Mouse (Mus musculus): ENCODE measurements at regions not wholly inside any gene's neighbourhood (a gene's known extent, or its start where the extent isn't known, plus 50 kb on each side); places are given as distances from the start of the nearest gene placed in this dataset.
"Not testable (repeated sequence)": the region's sequence is repeated elsewhere in the genome, so short reads cannot be mapped to it uniquely, and the experiment has no call there.

GRCm38 (mm10) chr1:112486046-112486445, 621.3 kb upstream of the Dsel start:
- H3K4me3 ChIP-seq (ENCODE audit: low read depth, low read length); H3K9ac ChIP-seq (ENCODE audit: low read depth, low read length); H3K4me1 ChIP-seq (ENCODE audit: control insufficient read depth, insufficient read depth, low read length); H3K27me3 ChIP-seq (ENCODE audit: control insufficient read depth, insufficient read depth, low read length); ATAC-seq (replicated peaks; ENCODE audit: insufficient number of reproducible peaks, low FRiP score, low TSS enrichment); H3K4me2 ChIP-seq; H3K27ac ChIP-seq (ENCODE audit: low read depth, low read length); H3K9me3 ChIP-seq (replicated peaks; ENCODE audit: control insufficient read depth, low read length); H3K36me3 ChIP-seq (ENCODE audit: control insufficient read depth, insufficient read depth, low read length): not testable (repeated sequence)
- 79% methylated on average over 5 of the region's 5 CpGs for WGBS (ENCODE audit: insufficient replicate concordance)

- H3K4me3 ChIP-seq (ENCODE audit: low read depth, low read length), result no peak overlapping the region
Observed at GRCm38 (mm10) chr1:112456047-112456446, 591.3 kb upstream of the Dsel start.

GRCm38 (mm10) chr1:112452390-112452789, 587.7 kb upstream of the Dsel start:
- Histone ChIP-seq H3K27ac (ENCODE audit: low read depth, low read length) (no peak overlapping the region), H3K27me3 (ENCODE audit: control insufficient read depth, insufficient read depth, low read length) (no peaks in the 10 kb centered on the region), H3K4me2 (no peak overlapping the region), H3K9ac (ENCODE audit: low read depth, low read length) (no peak overlapping the region), H3K36me3 (ENCODE audit: control insufficient read depth, insufficient read depth, low read length) (no peaks in the 10 kb centered on the region), H3K4me1 (ENCODE audit: control insufficient read depth, insufficient read depth, low read length) (no peaks in the 10 kb centered on the region), H3K9me3 (replicated peaks; ENCODE audit: control insufficient read depth, low read length) (no peaks in the 10 kb centered on the region), H3K4me3 (ENCODE audit: low read depth, low read length) (no peak overlapping the region)
- ATAC-seq (replicated peaks; ENCODE audit: insufficient number of reproducible peaks, low FRiP score, low TSS enrichment), result no peak

More at GRCm38 (mm10) chr1:112456047-112456446, 591.3 kb upstream of the Dsel start:
- ATAC-seq (replicated peaks; ENCODE audit: insufficient number of reproducible peaks, low FRiP score, low TSS enrichment), result no peak; the same call in 1 of the 2 replicates
- H3K36me3 ChIP-seq (ENCODE audit: control insufficient read depth, insufficient read depth, low read length), result no peaks in the 10 kb centered on the region
- 31% methylated on average over 11 of the region's 11 CpGs for WGBS (ENCODE audit: insufficient replicate concordance)
- no peak overlapping the region for H3K4me2 ChIP-seq
- no peaks in the 10 kb centered on the region for H3K4me1 ChIP-seq (ENCODE audit: control insufficient read depth, insufficient read depth, low read length)
- no peaks in the 10 kb centered on the region for H3K27me3 ChIP-seq (ENCODE audit: control insufficient read depth, insufficient read depth, low read length)
- H3K27ac ChIP-seq (ENCODE audit: low read depth, low read length), result no peak overlapping the region
- no peak overlapping the region for H3K9ac ChIP-seq (ENCODE audit: low read depth, low read length)
- no peaks in the 10 kb centered on the region for H3K9me3 ChIP-seq (replicated peaks; ENCODE audit: control insufficient read depth, low read length)

GRCm38 (mm10) chr1:112451622-112452021, 586.9 kb upstream of the Dsel start:
- Histone ChIP-seq H3K27me3 (ENCODE audit: control insufficient read depth, insufficient read depth, low read length) (no peaks in the 10 kb centered on the region), H3K9me3 (replicated peaks; ENCODE audit: control insufficient read depth, low read length) (no peaks in the 10 kb centered on the region), H3K9ac (ENCODE audit: low read depth, low read length) (no peak overlapping the region), H3K4me2 (no peak overlapping the region), H3K27ac (ENCODE audit: low read depth, low read length) (no peak overlapping the region), H3K4me1 (ENCODE audit: control insufficient read depth, insufficient read depth, low read length) (no peaks in the 10 kb centered on the region), H3K36me3 (ENCODE audit: control insufficient read depth, insufficient read depth, low read length) (no peaks in the 10 kb centered on the region), H3K4me3 (ENCODE audit: low read depth, low read length) (no peak overlapping the region)
- no peak for ATAC-seq (replicated peaks; ENCODE audit: insufficient number of reproducible peaks, low FRiP score, low TSS enrichment)
- WGBS (ENCODE audit: insufficient replicate concordance), result 30% methylated on average over 2 of the region's 2 CpGs

GRCm38 (mm10) chr1:112439109-112439508, 574.4 kb upstream of the Dsel start:
- Histone ChIP-seq H3K9me3 (replicated peaks; ENCODE audit: control insufficient read depth, low read length) (no peaks in the 10 kb centered on the region), H3K36me3 (ENCODE audit: control insufficient read depth, insufficient read depth, low read length) (no peaks in the 10 kb centered on the region), H3K27ac (ENCODE audit: low read depth, low read length) (no peak overlapping the region), H3K9ac (ENCODE audit: low read depth, low read length) (no peak overlapping the region), H3K4me2 (no peak overlapping the region), H3K4me3 (ENCODE audit: low read depth, low read length) (no peak overlapping the region), H3K4me1 (ENCODE audit: control insufficient read depth, insufficient read depth, low read length) (no peaks in the 10 kb centered on the region), H3K27me3 (ENCODE audit: control insufficient read depth, insufficient read depth, low read length) (no peaks in the 10 kb centered on the region)
- no peak for ATAC-seq (replicated peaks; ENCODE audit: insufficient number of reproducible peaks, low FRiP score, low TSS enrichment)
- 51% methylated on average over 2 of the region's 2 CpGs for WGBS (ENCODE audit: insufficient replicate concordance)

- no peak overlapping the region for H3K9ac ChIP-seq (ENCODE audit: low read depth, low read length)
Observed at GRCm38 (mm10) chr1:112416350-112417083, 551.8 kb upstream of the Dsel start.

GRCm38 (mm10) chr1:112388807-112389206, 524.1 kb upstream of the Dsel start:
- Histone ChIP-seq H3K9ac (ENCODE audit: low read depth, low read length) (no peak overlapping the region), H3K4me3 (ENCODE audit: low read depth, low read length) (no peak overlapping the region), H3K4me2 (no peak overlapping the region), H3K27me3 (ENCODE audit: control insufficient read depth, insufficient read depth, low read length) (no peaks in the 10 kb centered on the region), H3K4me1 (ENCODE audit: control insufficient read depth, insufficient read depth, low read length) (no peaks in the 10 kb centered on the region), H3K9me3 (replicated peaks; ENCODE audit: control insufficient read depth, low read length) (no peaks in the 10 kb centered on the region), H3K27ac (ENCODE audit: low read depth, low read length) (no peak overlapping the region), H3K36me3 (ENCODE audit: control insufficient read depth, insufficient read depth, low read length) (no peaks in the 10 kb centered on the region)
- ATAC-seq (replicated peaks; ENCODE audit: insufficient number of reproducible peaks, low FRiP score, low TSS enrichment), result no peak
- 37% methylated on average over 3 of the region's 3 CpGs for WGBS (ENCODE audit: insufficient replicate concordance)

More at GRCm38 (mm10) chr1:112416350-112417083, 551.8 kb upstream of the Dsel start:
- H3K4me1 ChIP-seq (ENCODE audit: control insufficient read depth, insufficient read depth, low read length), result no peaks in the 10 kb centered on the region; the same call in 1 of the 2 replicates
- H3K9me3 ChIP-seq (replicated peaks; ENCODE audit: control insufficient read depth, low read length), result no peaks in the 10 kb centered on the region
- no peak for ATAC-seq (replicated peaks; ENCODE audit: insufficient number of reproducible peaks, low FRiP score, low TSS enrichment)
- no peak overlapping the region for H3K27ac ChIP-seq (ENCODE audit: low read depth, low read length)
- H3K27me3 ChIP-seq (ENCODE audit: control insufficient read depth, insufficient read depth, low read length), result peaks cover 5% of the 10 kb centered on the region
- peak overlapping the region; percentile 29 for H3K4me3 ChIP-seq (ENCODE audit: low read depth, low read length)
- H3K36me3 ChIP-seq (ENCODE audit: control insufficient read depth, insufficient read depth, low read length), result no peaks in the 10 kb centered on the region
- 6% methylated on average over 37 of the region's 37 CpGs for WGBS (ENCODE audit: insufficient replicate concordance)
- H3K4me2 ChIP-seq, result peak overlapping the region; percentile 75

GRCm38 (mm10) chr1:112384015-112384414, 519.3 kb upstream of the Dsel start:
- no peak for ATAC-seq (replicated peaks; ENCODE audit: insufficient number of reproducible peaks, low FRiP score, low TSS enrichment)
- Histone ChIP-seq H3K36me3 (ENCODE audit: control insufficient read depth, insufficient read depth, low read length) (no peaks in the 10 kb centered on the region), H3K9ac (ENCODE audit: low read depth, low read length) (no peak overlapping the region), H3K9me3 (replicated peaks; ENCODE audit: control insufficient read depth, low read length) (no peaks in the 10 kb centered on the region), H3K27ac (ENCODE audit: low read depth, low read length) (no peak overlapping the region), H3K4me2 (no peak overlapping the region), H3K27me3 (ENCODE audit: control insufficient read depth, insufficient read depth, low read length) (no peaks in the 10 kb centered on the region), H3K4me3 (ENCODE audit: low read depth, low read length) (no peak overlapping the region), H3K4me1 (ENCODE audit: control insufficient read depth, insufficient read depth, low read length) (no peaks in the 10 kb centered on the region)
- WGBS (ENCODE audit: insufficient replicate concordance), result 50% methylated on average over 1 of the region's 1 CpGs

GRCm38 (mm10) chr1:112379651-112380264, 515.0 kb upstream of the Dsel start:
- WGBS (ENCODE audit: insufficient replicate concordance), result 13% methylated on average over 2 of the region's 2 CpGs
- no peak for ATAC-seq (replicated peaks; ENCODE audit: insufficient number of reproducible peaks, low FRiP score, low TSS enrichment)
- H3K27ac ChIP-seq (ENCODE audit: low read depth, low read length), result no peak overlapping the region
- no peaks in the 10 kb centered on the region for H3K27me3 ChIP-seq (ENCODE audit: control insufficient read depth, insufficient read depth, low read length)
- H3K9ac ChIP-seq (ENCODE audit: low read depth, low read length), result no peak overlapping the region
- no peak overlapping the region for H3K4me2 ChIP-seq
- no peaks in the 10 kb centered on the region for H3K9me3 ChIP-seq (replicated peaks; ENCODE audit: control insufficient read depth, low read length)
- H3K36me3 ChIP-seq (ENCODE audit: control insufficient read depth, insufficient read depth, low read length), result no peaks in the 10 kb centered on the region
- no peak overlapping the region for H3K4me3 ChIP-seq (ENCODE audit: low read depth, low read length)
- H3K4me1 ChIP-seq (ENCODE audit: control insufficient read depth, insufficient read depth, low read length), result no peaks in the 10 kb centered on the region
